Mouse (Mus musculus): Measurements from ENCODE around the gene Tecpr2. TPM values are rescaled to one million over a fixed set of nuclear protein-coding genes. Genes with fewer than 3 reads are reported as not detected.
"Not testable (repeated sequence)": the region's sequence is repeated elsewhere in the genome, so short reads cannot be mapped to it uniquely, and the experiment has no call there.

Gene Tecpr2
- total RNA-seq (2021) (1 to 10 TPM; 8.2 TPM), polyA plus RNA-seq (2012; rRNA removed) (6.1 and 7.0 TPM in 2 replicates)
- long read RNA-seq, partial matches to known transcripts, result 2 of 3 reads
- long read RNA-seq, other reads (novel, unspliced or antisense), result 1 of 3 reads

DNA sequence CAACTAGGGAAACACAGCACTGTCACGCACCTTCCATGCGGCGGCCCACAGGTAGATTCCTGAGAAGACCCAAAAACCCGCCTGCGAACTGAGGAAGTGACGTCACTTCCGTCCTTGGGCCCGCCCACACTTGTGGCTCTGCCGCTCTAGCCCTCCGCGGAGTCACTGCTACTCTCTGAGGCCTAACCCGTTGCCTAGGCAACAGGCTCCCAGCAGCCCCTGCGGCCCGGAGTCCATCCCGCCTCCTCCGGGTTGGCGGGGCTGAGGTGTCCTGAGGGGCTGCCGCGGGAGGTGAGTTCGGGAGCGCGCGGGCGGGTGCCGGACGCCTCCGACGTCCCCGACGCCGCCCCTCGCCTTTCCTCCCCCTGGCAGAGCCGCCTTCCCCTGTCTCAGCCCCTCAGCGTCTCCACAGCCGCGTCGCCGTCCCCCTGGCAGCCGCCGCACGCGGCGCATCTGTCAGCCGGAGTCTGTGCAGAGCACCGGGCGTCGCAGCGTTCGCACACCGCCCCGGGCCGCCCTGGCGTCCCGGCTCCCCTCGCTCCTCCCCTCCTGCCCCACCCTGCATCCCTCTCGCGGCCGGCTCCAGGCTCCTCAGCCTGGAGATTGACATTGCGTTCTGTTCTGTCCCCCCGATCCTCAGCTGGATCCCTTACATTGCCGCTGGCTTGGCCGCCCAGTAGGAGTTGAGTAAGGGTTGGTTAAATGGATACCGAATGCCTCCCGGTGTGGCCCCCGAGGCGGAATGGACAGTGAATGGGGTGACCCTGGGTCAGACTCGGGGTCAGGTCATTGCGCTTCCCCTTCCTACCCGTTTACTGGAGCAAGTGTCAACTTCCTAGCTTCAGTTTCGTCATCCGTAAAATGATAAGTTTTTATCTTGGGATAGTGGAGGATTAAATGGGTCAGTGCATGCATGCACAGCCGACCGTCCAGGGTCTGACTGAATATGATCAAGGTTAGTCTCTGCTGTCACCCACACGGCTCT lies at the start of gene Tecpr2, which contains the start of gene Cinp:
Gene Tecpr2 (plus strand): TSS at position 229 of the 985 bp plus-strand sequence.
Gene Cinp (minus strand): TSS at position 110 of the 985 bp plus-strand sequence.
- peak; percentile 98 for DNase-seq

DNA sequence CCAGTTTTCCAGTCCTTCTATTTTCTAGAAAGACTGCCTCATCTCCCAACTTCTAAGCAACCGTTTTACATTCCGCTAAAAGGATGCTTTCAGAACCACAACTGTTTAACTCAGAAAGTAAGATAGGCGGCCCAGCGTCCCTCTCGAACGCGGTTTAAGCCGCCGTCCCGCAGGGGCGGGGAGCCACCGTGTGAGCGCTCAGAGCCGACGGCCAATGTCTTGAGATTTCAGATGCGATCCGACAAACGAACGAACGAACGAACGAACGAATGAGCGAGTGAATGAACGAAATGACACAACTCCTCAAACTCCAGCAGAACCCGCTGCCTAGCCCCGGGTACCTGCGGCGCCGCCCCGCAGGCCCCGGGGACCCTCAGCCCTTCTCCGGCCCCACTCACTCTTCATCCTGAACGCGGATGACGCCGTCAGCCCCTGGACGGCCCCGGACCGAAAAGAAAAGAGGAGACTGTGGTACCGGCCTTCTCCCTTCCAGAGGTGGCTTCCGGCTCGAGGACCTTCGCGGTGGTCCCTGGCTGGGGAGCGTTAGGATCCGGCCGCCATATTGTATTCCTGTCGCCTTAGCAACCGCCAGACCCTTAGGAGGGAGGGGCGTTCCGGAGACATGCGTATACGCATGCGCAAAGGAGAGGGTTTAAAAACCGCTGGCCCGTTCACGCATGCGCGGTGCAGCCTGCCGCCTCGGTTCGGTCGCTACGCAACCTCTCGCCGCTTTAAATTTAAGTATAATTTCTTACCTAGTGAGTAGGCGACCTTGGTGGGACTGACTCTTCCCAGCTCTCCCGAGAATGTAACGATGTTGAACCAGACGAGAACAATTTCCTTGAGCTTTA lies 48.5 kb upstream of the Tecpr2 start, which contains the start of gene Mok:
Gene Mok (minus strand): TSS at position 592 of the 851 bp plus-strand sequence.
- peak; percentile 97 for DNase-seq

DNA sequence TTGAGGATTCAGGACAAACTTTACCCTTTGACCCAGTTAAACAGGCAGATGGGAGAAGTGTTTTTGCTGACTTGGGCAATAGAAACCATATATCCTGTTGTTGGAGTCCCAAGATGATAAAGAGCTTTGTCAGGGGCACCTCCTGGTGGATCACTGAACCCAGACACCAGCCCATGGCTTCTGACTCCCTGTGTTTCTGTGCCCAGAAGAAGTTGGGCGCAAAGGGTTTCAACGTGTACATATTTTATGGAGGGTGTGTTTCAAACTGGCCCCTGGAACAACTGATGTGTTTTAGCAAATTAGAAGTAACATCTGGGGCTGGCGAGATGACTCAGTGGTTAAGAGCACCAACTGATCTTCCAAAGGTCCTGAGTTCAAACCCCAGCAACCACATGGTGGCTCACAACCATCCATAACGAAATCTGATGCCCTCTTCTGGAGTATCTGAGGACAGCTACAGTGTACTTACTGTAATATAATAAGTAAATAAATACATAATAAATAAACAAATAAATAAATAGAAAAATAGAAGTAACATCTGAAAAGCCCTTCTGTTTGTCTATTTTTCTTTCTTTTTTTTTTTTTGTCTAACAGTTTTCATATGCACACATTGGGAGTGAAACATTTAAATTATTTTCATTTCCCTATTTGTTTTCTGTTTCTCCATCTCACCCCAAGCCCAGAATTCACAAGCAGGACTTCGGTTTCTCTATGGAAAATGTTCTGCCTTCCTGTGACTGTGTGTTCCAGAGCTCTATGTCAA lies 47.2 kb upstream of the Tecpr2 start:
- no peak for DNase-seq

DNA sequence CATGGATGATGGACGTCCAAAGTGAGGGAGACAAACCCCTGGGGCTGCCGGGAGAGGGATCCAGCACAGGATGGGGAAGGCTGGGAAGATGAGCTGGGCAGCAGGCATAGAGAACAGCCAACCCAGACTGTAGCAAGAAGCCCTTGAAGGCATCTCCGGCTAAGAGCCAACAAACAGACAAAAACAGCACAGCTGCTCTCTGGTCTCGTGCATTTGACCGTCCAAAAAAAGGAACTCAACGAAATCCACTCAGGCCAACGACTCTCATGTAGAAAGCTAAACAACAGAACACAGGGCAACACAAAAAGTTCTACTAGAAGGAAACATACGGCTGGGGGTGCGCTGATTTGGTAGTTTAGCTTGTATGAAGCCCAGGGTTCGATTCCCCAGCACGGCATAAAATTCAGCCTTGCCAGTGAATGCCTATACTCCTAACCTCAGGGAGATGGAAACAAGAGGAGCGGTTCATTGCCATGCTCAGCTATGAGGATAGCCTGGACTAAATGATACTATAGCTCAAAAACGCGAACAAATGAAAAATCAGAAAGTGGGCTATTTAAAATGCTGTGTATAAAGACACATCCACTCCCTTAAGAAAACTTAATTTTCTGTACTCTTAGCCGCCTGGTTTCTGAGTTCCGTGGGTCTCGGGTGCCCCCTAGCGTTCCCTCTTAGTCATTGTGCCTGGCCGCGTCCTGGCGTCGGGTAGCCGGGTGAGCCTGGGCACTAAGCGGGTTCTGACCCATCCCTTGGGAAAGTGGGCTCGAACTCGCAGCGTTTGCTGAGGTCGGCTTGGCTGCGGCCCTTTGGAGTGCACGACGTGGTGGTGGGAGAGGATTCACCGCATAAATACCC lies 45.6 kb upstream of the Tecpr2 start:
- peak; percentile 90 for DNase-seq

DNA sequence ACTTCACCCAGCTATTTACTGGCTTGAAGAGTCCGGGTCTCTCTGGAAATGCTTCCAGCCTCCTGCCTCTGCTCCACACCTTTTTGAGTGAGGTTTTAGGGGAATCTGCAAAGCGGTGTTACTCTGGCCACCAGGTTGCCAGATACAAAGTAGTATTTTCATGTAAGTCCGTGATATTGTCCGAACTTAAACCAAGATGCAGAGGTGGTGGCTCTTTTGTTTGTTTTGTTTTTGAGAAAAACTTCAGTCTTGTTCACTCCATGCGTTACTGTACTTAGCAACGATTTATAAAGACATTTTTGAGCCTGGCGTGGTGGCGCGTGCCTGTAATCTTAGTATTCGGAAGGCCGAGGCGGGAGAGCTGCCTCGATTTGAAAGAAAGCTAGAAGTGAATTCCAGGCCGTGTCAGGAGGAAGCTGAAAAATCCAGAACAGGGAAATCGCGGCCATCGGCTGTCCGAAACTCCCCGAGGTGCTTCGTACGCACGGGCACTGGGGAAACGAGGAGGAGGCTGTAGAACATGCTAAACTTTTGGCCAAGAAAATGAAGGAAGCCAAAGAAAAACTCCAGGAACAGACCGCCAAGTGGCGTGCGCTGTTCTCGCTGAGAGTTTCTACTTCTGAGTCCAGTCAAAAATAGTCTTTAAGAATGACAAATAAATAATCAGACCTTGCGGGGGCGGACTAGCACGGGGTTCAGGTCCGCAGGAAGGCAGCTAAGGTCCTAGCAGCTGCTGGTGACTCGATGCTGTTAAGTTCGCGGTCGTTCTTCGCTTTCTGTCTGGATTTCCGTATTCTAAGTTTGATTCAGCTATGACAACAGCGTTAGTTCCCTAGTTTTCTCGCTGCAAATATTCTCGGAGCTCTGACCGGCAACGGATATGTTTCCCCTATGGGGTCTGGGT lies 44.6 kb upstream of the Tecpr2 start:
- peak; percentile 72 for DNase-seq

DNA sequence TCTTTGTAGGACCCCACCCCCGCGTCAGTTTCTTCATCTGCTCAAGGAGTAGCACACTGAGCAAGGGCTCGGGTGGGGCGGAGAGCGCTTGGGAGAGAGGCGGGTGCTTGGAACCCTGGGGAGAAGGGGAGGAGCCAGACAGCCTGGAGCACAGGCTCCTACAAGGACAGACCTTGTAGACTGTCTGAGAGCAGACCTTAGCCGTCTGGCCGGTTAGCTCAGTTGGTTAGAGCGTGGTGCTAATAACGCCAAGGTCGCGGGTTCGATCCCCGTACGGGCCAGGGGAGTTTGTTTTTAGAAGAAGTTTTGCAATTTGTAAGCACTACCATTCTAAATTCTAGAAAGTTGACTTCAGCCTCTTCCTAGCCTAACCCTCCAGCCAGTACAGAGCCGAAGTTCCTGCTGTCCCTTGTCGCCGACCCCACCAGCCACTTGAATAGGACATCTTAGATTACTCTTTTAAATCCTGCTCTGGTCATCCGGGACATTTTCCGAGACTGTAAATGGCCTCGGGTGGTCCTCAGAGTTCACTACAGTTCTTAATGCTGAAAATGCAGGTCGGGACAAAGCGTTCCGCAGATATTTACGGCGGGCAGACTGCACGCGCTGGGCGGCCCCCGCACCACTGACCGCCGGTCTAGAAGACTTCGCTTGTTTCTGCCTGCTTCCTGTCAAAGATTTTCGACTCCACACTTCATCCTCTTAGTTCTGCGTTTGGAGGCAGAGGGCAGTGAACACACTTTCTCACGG lies 43.8 kb upstream of the Tecpr2 start:
- peak; percentile 96 for DNase-seq

DNA sequence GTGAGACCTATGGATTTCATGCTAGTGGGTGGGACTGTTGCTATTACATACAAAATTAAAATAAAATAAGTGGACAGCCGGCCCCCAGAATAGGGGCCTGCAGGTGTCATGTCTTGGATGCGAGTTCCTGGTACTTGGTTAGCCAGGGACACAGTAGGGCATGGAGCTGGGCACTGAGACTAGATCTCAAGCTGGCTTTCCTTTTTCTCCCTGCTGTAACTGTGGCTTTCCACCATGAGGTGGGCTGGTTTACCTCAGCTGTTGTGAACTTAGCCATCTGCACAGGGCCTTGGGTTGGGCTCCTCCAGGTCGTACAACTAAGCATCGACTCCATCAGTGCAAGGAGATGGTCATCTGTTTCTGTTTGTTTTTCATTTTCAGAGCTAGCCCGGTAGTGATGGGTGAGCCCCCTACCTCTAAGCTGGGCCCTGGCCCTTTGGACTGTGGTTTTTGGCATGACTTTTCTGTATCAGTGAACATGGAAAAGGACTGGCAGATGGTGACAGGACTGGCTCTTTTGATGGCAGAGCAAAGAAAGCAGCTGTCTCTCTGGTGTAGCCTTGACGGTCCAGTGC lies 42.8 kb upstream of the Tecpr2 start:
- DNase-seq, result no peak

DNA sequence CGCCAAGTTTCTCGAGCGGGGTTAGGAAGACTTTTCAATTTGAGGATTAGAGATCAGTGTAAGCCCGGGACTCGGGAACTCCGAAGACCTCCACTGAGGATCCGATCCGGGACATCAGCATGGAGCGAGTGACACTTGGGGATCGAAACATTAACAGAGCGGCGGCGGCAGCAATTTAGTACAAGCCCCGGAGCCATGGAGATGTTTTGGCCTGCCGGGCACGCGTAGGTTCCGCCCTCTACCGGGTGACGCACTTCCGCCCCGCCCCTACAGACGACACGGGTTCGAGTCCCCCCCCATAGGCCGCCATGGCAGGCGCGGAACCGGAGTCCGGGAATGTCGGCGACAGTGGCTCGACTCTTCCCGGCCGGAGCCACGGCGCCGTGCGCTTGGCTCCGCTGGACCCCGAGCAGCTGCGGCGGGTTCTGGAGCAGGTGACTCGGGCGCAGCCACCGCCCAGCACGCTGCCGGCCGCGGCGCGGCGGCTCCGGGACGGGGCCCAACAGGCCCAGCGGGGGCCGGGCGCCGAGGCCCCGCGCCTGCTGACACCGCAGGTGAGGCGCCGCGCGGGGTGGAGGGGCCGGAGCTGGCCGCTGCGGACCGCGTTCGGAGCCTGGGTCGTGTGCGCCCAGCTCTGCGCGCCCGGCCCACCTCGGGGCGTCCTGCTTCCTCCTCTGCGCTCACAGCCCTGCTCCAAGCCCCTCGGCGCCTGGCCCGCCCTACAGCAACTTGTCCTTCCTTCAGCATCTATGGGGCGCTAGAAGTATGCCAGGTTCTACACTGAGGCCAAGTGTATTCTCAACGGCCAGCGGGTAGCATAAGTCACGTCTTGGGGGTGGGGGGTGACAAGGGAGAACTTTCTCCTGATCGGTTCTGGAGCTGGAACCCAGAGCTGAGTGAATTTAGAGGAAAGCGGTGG lies 38.8 kb upstream of the Tecpr2 start, which contains the start of gene Zfp839:
Gene Zfp839 (plus strand): TSS at position 244 of the 919 bp plus-strand sequence.
- DNase-seq, result peak; percentile 92

DNA sequence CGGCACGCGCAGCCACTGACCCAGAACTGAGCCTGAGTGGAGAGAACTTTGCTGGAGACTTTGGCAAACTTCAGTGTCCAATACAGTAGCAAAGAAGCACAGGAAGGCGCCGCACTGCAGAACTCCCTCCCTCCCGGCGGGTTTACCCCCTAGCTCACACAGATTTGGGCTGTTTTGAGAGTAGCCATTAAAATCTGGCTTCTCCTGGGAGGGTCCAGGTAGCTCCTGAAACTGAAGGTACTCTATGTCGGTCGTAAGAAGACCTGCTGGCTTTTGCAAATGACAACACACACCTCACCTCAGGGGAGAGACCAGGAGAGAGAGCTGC lies 38.2 kb upstream of the Tecpr2 start:
- DNase-seq, result no peak

DNA sequence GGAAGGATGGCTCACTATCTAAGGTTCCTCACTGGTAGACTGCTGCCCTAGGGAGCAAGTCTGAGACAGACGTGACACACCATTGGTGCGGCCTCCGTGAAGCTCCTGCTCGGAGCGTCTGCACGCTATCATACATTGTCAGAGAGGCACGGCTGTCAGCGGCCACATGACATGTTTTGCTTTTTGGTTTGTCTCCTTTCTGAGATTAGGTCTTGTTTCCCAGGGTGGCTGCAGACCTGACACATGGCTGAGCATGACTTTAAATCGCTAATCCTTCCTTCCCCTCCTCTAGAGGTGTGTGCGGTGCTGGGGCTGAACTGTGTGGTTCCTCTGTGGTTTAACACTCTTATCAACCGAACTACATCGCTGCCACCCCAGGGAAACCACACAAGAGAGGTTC lies 37.6 kb upstream of the Tecpr2 start:
- peak; percentile 54 for DNase-seq

DNA sequence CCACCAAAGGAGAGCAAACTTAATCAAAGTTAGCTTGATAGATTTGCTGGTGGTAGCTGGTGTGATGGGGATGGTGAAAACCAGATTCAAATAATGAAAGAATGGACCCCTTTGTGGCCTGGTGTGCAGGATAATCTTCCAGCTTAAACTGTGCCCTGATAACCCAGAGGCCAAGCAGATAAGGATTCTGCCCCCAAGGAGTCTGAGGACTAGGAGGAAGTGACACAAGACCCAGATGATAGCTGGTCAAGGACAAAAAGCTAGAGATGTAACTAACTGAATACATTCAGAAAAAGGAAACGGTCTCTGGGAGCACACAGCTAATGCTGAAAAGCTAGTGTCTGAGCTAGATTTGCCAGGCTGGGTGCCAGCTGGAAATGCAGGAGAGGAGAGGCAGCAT lies 37.1 kb upstream of the Tecpr2 start:
- DNase-seq, result no peak

DNA sequence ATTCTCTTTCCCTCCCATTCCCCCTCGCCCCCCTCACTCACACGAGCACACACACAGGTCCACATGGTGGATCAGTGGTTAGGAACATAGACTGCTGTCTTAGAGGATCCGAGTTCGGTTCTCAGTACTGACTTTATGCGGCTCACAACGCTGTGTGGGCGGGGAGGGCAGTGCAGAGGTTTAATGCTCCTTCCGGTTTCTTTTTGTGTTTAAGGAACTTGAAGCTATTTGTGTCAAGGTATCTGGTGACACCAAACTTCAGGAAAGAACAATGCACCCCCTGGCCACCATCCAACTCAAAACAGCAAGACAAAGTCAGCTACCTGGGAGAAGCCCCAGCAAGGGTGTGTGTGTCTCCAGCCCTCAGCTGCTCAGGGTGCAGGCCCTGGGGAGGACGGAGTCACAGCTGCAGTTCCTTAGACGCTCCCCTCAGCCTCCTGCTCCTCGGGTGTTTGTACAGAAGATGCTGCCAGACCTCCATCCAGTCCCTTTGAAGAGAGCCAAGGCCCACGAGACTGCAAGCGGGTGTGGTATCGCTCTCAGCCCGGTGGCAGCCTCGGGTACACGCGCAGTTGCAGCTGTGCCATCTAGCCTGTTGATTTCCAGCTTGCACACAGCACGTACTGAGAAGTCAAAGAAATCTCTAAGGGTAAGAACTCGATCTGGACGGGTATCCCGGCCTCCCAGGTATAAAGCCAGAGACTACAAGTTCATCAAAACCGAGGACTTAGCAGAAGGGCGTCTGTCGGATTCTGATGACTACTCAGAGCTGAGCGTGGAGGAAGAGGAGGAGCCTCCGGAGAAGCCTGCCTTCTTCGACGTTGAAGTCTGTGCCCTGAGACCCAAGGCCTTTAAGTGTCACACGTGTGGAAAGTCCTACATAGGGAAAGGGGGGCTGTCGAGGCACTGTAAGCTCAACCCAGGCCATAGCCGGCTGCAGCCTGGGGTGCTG lies 34.0 kb upstream of the Tecpr2 start:
- DNase-seq, result no peak

DNA sequence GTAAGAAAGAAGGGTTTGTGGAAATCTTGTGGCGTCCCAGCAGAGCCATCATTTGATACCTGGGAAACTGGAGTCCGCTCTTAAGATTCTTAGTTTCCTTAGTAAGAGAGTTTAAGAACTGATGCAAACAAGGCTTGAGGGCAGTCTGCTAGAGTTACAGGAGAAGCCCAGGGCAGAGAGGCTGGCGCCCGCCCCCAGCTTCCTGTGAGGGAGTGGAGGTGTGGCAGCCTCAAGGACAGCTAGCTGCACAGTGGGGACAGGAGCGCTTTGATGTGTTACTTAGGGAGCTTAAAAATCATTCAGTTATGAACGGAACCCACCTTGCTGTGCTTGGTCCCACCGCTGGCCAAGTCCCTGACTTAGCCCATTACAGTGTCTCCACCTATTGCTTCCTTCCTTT lies 31.9 kb upstream of the Tecpr2 start:
- peak; percentile 55 for DNase-seq

DNA sequence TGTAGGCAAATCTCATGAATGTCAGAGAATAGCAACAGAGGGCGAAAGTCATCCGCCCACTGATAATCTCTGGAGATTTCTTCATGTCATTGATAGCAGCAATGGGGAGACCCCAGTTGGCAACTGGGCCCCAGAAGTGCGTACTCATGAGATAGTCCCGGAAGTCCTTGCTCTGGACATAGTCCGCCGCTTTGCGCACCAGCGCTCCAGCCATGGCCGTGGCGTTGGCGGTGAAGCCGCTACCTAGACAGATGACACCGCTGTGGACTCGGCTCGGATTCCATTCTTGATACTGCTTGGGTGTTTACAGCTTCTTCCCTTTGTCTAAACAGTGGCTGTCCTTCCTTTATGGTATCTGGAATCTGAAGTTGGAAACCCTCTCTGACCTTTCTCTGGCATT lies 30.4 kb upstream of the Tecpr2 start:
- not testable (repeated sequence) for DNase-seq

DNA sequence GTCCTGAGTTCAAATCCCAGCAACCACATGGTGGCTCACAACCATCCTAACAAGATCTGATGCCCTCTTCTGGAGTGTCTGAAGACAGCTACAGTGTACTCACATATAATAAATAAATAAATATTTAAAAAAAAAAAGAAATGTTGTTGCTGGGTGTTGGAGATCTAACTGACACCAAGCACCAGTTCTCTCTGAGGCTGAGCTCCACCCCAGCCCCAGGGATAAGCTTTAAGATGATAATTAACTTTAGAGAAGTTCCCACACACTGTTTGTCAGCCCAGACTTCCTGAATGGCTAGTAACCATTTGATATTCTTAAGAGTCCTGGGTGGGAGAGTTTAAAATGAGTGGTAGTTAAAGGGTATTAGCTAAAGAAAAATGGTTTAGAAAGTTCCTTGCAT lies 28.8 kb upstream of the Tecpr2 start:
- DNase-seq, result no peak

DNA sequence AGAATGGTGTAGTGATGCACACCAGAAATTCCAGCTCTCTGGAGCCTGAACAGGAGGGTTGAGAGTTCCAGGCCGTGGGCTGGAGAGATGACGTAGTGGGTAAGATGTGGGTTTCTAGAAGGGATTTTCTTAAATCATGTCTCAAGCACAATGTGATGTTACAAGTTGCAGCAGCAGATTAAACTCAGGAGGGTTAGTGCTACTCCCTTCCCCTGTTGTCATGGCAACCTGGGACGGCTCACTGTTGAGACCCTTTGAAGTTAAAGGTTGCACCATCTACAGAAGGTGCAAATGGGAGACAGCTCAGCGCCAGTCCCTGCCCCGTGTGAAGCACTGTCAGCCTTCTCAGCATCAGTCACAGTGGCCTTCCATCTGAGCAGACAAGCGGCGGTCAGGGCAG lies 27.8 kb upstream of the Tecpr2 start:
- DNase-seq, result no peak

Measured in adrenal gland, adult 2 months (tissue).